Mouse (Mus musculus) lung, adult 2 months (tissue): Measurements from ENCODE around the gene Lama2.

Experiments
- CTCF ChIP-seq: fragments of 200-500 bp; IDR thresholded peaks from 2 replicates; pipeline ENCODE4 v1.5.1; 2011; ENCODE audit warnings: mild to moderate bottlenecking, low read length, control low read depth; ENCODE audit not compliant: insufficient read depth
- POLR2A ChIP-seq: fragments of 200-500 bp; IDR thresholded peaks from 2 replicates; pipeline ENCODE4 v1.6.1; 2011; ENCODE audit warnings: low read depth, mild to moderate bottlenecking, control low read depth, low read length, borderline replicate concordance; ENCODE audit errors: extremely low read depth

DNA sequence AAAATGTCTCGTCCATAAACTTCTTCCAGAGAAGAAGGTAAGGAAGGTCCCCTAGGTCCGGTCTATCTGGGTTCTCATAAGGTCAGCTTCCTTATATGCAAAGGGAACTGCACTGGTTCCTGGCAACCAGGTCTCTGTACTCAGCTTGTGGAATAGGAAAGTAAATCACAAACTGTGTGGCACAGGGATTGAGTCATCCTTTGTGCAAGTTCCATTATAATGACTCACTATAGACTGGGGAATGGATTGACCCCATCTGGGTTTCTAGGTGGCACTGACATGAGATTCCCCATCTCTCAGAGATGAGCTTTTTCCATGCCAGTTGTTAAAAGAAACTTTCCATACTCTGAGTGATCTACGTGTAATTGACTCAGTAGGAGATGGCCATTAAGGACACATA, 501.7 kb downstream of the Lama2 start:
- no peak for TF ChIP-seq CTCF
- no peak for TF ChIP-seq POLR2A
